Mouse (Mus musculus) kidney, adult 2 months (tissue): ENCODE data around the gene Mtcl1. TPM values are rescaled to one million over a fixed set of nuclear protein-coding genes. Genes with fewer than 3 reads are reported as not detected.

Experiments used
- DNase-seq: peaks from one replicate; pipeline ENCODE4 v3.0.0; 2021
- H3K27ac ChIP-seq: fragments of 200-500 bp; 2 replicates; pipeline ENCODE4 v1.5.1; 2012; ENCODE audit warnings: low read depth, low read length, control low read depth, inconsistent platforms; ENCODE audit not compliant: insufficient read depth
- H3K27me3 ChIP-seq: fragments of 200-500 bp; replicated peaks from 2 replicates; pipeline ENCODE4 v1.6.1; 2012; ENCODE audit warnings: mild to moderate bottlenecking, moderate library complexity, low read length, inconsistent platforms; ENCODE audit not compliant: control insufficient read depth, insufficient read depth
- H3K36me3 ChIP-seq: fragments of 200-500 bp; 2 replicates; pipeline ENCODE4 v1.6.1; 2012; ENCODE audit warnings: mild to moderate bottlenecking, moderate library complexity, low read length, inconsistent platforms; ENCODE audit not compliant: control insufficient read depth, insufficient read depth
- H3K4me1 ChIP-seq: fragments of 200-500 bp; 2 replicates; pipeline ENCODE4 v1.6.1; 2011; ENCODE audit warnings: low read length; ENCODE audit not compliant: control insufficient read depth, insufficient read depth
- H3K4me3 ChIP-seq: fragments of 200-500 bp; 2 replicates; pipeline ENCODE4 v1.5.1; 2011; ENCODE audit warnings: mild to moderate bottlenecking, low read depth, low read length, control low read depth; ENCODE audit not compliant: insufficient read depth
- CTCF ChIP-seq: fragments of 200-500 bp; conservative IDR thresholded peaks from 2 replicates; pipeline ENCODE4 v1.5.1; 2011; ENCODE audit warnings: low read depth, mild to moderate bottlenecking, control low read depth, low read length, moderate library complexity, mixed read lengths; ENCODE audit not compliant: insufficient read depth, insufficient read length
- POLR2A ChIP-seq: fragments of 200-500 bp; IDR thresholded peaks from one replicate; pipeline ENCODE4 v1.6.1; 2011; ENCODE audit warnings: low read depth, low read length, control low read depth
- WGBS: fragments of 180-500 bp; shearing (Covaris S2); methylation state at CpG from one replicate; pipeline ENCODE4 v1.1.7; 2018; 5-methylcytosine and 5-hydroxymethylcytosine counted together
- polyA plus RNA-seq: library from polyadenylated mRNA; depleted of rRNA; stranded (reverse); fragments of >200 nt; gene quantifications from 2 replicates; pipeline ENCODE4 v1.2.3, GENCODE M21; 2012

The Mtcl1 gene
- polyA plus RNA-seq, 1 experiment = 3.5 TPM

- 83% methylated on average over 7 of the region's 7 CpGs for WGBS
Observed at GRCm38 (mm10) chr17:66447007-66447312, 2.6 kb downstream of the Mtcl1 start.

GRCm38 (mm10) chr17:66446196-66447006, 3.1 kb downstream of the Mtcl1 start:
- TF ChIP-seq CTCF (no peak), POLR2A (no peak)
- no peak for DNase-seq
- no peaks in the 10 kb centered on the region for H3K27me3 ChIP-seq
- no peaks in the 10 kb centered on the region for H3K36me3 ChIP-seq
- H3K27ac ChIP-seq = no peak overlapping the region
- H3K4me1 ChIP-seq = no peaks in the 10 kb centered on the region
- no peak overlapping the region for H3K4me3 ChIP-seq
- 88% methylated on average over 7 of the region's 7 CpGs for WGBS

More at GRCm38 (mm10) chr17:66447007-66447312, 2.6 kb downstream of the Mtcl1 start:
- no peak overlapping the region for H3K27ac ChIP-seq
- no peak for DNase-seq
- H3K27me3 ChIP-seq = no peaks in the 10 kb centered on the region
- H3K4me3 ChIP-seq = no peak overlapping the region
- no peaks in the 10 kb centered on the region for H3K36me3 ChIP-seq
- no peak for TF ChIP-seq POLR2A
- no peak for TF ChIP-seq CTCF
- no peaks in the 10 kb centered on the region for H3K4me1 ChIP-seq

GRCm38 (mm10) chr17:66444059-66444700, 5.4 kb downstream of the Mtcl1 start:
- no peak for DNase-seq
- no peaks in the 10 kb centered on the region for H3K4me1 ChIP-seq
- WGBS = 79% methylated on average over 9 of the region's 9 CpGs

GRCm38 (mm10) chr17:66439888-66440287, 9.7 kb downstream of the Mtcl1 start:
- no peak overlapping the region for H3K4me3 ChIP-seq
- no peak for TF ChIP-seq CTCF
- TF ChIP-seq POLR2A = no peak
- no peaks in the 10 kb centered on the region for H3K36me3 ChIP-seq
- no peaks in the 10 kb centered on the region for H3K27me3 ChIP-seq
- WGBS = 90% methylated on average over 8 of the region's 8 CpGs
- DNase-seq = no peak
- H3K27ac ChIP-seq = no peak overlapping the region
- H3K4me1 ChIP-seq = no peaks in the 10 kb centered on the region

More at GRCm38 (mm10) chr17:66444059-66444700, 5.4 kb downstream of the Mtcl1 start:
- Histone ChIP-seq H3K4me3 (no peak overlapping the region), H3K36me3 (no peaks in the 10 kb centered on the region), H3K27ac (no peak overlapping the region), H3K27me3 (no peaks in the 10 kb centered on the region)
- TF ChIP-seq POLR2A (no peak), CTCF (no peak)

GRCm38 (mm10) chr17:66439051-66439753, 10.3 kb downstream of the Mtcl1 start:
- H3K27ac ChIP-seq = no peak overlapping the region
- H3K4me3 ChIP-seq = no peak overlapping the region
- no peaks in the 10 kb centered on the region for H3K4me1 ChIP-seq
- no peaks in the 10 kb centered on the region for H3K27me3 ChIP-seq
- 62% methylated on average over 11 of the region's 11 CpGs for WGBS
- TF ChIP-seq POLR2A (no peak), CTCF (no peak)
- DNase-seq = no peak
- no peaks in the 10 kb centered on the region for H3K36me3 ChIP-seq

- no peaks in the 10 kb centered on the region for H3K4me1 ChIP-seq
- no peak for TF ChIP-seq CTCF
- no peak for TF ChIP-seq POLR2A
- no peaks in the 10 kb centered on the region for H3K27me3 ChIP-seq
- WGBS = 88% methylated on average over 12 of the region's 12 CpGs
- no peak overlapping the region for H3K4me3 ChIP-seq
- H3K36me3 ChIP-seq = no peaks in the 10 kb centered on the region
- no peak overlapping the region for H3K27ac ChIP-seq
- no peak for DNase-seq
Observed at GRCm38 (mm10) chr17:66438137-66438536, 11.4 kb downstream of the Mtcl1 start.

GRCm38 (mm10) chr17:66436811-66437210, 12.7 kb downstream of the Mtcl1 start:
- Histone ChIP-seq H3K27ac (no peak overlapping the region), H3K36me3 (no peaks in the 10 kb centered on the region), H3K4me1 (no peaks in the 10 kb centered on the region), H3K4me3 (no peak overlapping the region), H3K27me3 (no peaks in the 10 kb centered on the region)
- TF ChIP-seq CTCF (no peak), POLR2A (no peak)
- 85% methylated on average over 8 of the region's 8 CpGs for WGBS
- DNase-seq = no peak
